Mouse (Mus musculus) liver, postnatal 0 days (tissue): ENCODE measurements around the gene Ubash3a. TPM values are rescaled to one million over a fixed set of nuclear protein-coding genes. Genes with fewer than 3 reads are reported as not detected.
A peak's percentile ranks its signal among the peaks of the same experiment; 100 is the strongest.

Source experiments
- ATAC-seq: fragments of 200-750 bp; cut with Nextera tagmentation; 2 replicates; pipeline ENCODE4 v1.8.0; 2017; ENCODE audit warnings: mild to moderate bottlenecking, moderate library complexity
- DNase-seq: peaks from one replicate; pipeline ENCODE4 v3.0.0-alpha.2; 2016
- H3K27ac ChIP-seq: fragments of 300-500 bp; sonication (generic); 2 replicates; pipeline ENCODE4 v1.5.1; 2014; ENCODE audit warnings: antibody characterized with exemption, moderate library complexity, mild to moderate bottlenecking, low read depth
- H3K27me3 ChIP-seq: fragments of 300-500 bp; sonication (generic); 2 replicates; pipeline ENCODE4 v1.6.1; 2014; ENCODE audit warnings: low read length, control low read depth, mixed read lengths; ENCODE audit not compliant: insufficient read depth
- H3K36me3 ChIP-seq: fragments of 300-500 bp; sonication (generic); replicated peaks from 2 replicates; pipeline ENCODE4 v1.6.1; 2014; ENCODE audit warnings: mild to moderate bottlenecking, control low read depth, low read length, moderate library complexity, mixed read lengths; ENCODE audit not compliant: insufficient read depth
- H3K4me1 ChIP-seq: fragments of 300-500 bp; sonication (generic); 2 replicates; pipeline ENCODE4 v1.6.1; 2014; ENCODE audit warnings: antibody characterized with exemption, mild to moderate bottlenecking, control low read depth; ENCODE audit not compliant: insufficient read depth
- H3K4me2 ChIP-seq: fragments of 300-500 bp; sonication (generic); 2 replicates; pipeline ENCODE4 v1.6.1; 2014; ENCODE audit warnings: low read depth, mild to moderate bottlenecking, low read length, moderate library complexity, mixed read lengths
- H3K4me3 ChIP-seq: fragments of 300-500 bp; sonication (generic); 2 replicates; pipeline ENCODE4 v1.5.1; 2014; ENCODE audit warnings: low read depth, low read length
- H3K9ac ChIP-seq: fragments of 300-500 bp; sonication (generic); replicated peaks from 2 replicates; pipeline ENCODE4 v1.6.1; 2014; ENCODE audit warnings: mild to moderate bottlenecking, moderate library complexity
- H3K9me3 ChIP-seq: fragments of 300-500 bp; sonication (generic); 2 replicates; pipeline ENCODE4 v1.6.1; 2016; ENCODE audit warnings: mild to moderate bottlenecking, control low read depth, low read length, mixed read lengths
- CTCF ChIP-seq: sonication (generic); IDR thresholded peaks from 2 replicates; pipeline ENCODE4 v1.5.1; 2016; ENCODE audit warnings: antibody characterized with exemption, low read depth
- EP300 ChIP-seq: IDR thresholded peaks from 2 replicates; pipeline ENCODE4 v1.6.1; 2016; ENCODE audit warnings: antibody characterized with exemption, low read depth, mild to moderate bottlenecking
- WGBS: fragments of 180-500 bp; shearing (Covaris S2); extraction: QIAGEN DNeasy Blood & Tissue Kit; methylation state at CpG from one replicate; pipeline ENCODE4 v1.1.7; 2014; ENCODE audit not compliant: insufficient replicate concordance; 5-methylcytosine and 5-hydroxymethylcytosine counted together
- polyA plus RNA-seq: library from polyadenylated mRNA; unstranded; fragments of >200 nt; fragmentation: Nextera tagmentation; extraction: Ambion mirVana; gene quantifications from 2 replicates; pipeline ENCODE4 v1.2.1, GENCODE M21; 2015

The Ubash3a gene
- polyA plus RNA-seq, 1 experiment from 2014 or later, result 4.6 TPM

DNA sequence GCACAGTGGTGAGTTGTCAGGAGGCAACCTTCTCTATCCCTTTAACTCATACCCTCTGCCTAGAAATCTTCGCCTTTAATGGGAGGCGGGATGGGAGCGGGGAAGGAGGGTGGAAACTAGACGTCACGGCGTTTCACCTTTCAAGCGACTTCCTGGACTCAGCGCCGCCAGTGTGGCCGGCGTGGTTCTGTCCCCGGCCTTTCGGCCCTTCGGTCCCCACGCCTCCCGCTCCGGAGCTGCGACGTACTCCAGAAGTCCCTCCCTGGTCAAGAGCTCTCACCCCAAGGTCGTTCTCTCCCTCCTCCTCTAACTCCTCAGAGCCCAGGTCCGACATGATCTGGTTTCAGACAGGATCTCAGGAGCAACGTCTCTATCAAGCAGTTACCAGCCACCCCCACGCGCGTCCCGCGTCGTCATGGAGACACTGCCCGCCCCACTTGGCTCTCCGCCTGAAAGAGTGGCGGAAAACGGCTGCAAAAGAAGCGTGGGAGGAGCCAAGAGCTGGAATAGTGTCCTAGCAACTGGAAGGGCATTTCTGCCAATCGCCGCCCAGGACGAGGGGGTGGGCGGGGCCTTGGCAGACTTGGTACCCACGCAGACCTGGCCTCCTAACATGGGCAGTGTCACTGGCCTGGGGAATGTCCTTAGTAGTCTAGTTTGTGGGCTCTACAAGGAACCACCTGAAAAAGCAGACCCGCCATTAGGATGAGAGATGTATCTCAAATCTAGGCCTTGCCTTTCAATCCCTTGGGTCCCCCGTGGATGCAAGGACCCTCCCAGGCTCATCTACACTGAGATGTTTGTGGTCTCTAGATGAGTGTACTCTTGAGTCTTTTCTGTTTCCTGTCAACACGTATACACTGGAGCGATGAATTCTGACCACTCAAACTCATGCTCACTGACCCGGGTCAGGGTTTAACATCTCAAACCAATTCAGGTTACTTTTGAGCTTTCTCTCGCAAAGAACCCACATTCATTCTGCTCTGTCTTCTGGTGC, 69.5 kb downstream of the Ubash3a start, which contains the start of gene Rsph1:
Rsph1 (minus strand) TSS at position 462 of the 997 bp plus-strand sequence.
- H3K4me1 ChIP-seq, result peaks cover 14% of the 10 kb centered on the region
- WGBS, result 12% methylated on average over 44 of the region's 44 CpGs
- no peak within 1 kb of the TSS for H3K27ac ChIP-seq
- H3K9ac ChIP-seq, result peak within 1 kb of the TSS; percentile 21; the same call in 1 of the 2 replicates
- no peaks in the 10 kb centered on the region for H3K9me3 ChIP-seq
- no peak for TF ChIP-seq CTCF
- DNase-seq, result peak; percentile 91
- ATAC-seq, result peak; percentile 93
- no peaks in the 10 kb centered on the region for H3K27me3 ChIP-seq
- no peaks in the 10 kb centered on the region for H3K36me3 ChIP-seq
- peak within 1 kb of the TSS; percentile 83 for H3K4me2 ChIP-seq
- peak within 1 kb of the TSS; percentile 48 for H3K4me3 ChIP-seq

- Histone ChIP-seq H3K9ac (no peak overlapping the region), H3K27me3 (no peaks in the 10 kb centered on the region), H3K27ac (no peak overlapping the region), H3K4me1 (peaks cover 14% of the 10 kb centered on the region), H3K4me2 (no peak overlapping the region), H3K9me3 (no peaks in the 10 kb centered on the region), H3K36me3 (no peaks in the 10 kb centered on the region), H3K4me3 (no peak overlapping the region)
- ATAC-seq, result no peak
- 65% methylated on average over 4 of the region's 4 CpGs for WGBS
- DNase-seq, result no peak
- TF ChIP-seq CTCF, result no peak
Observed at GRCm38 (mm10) chr17:31277931-31278330, 70.3 kb downstream of the Ubash3a start.

- TF ChIP-seq EP300, result no peak
- TF ChIP-seq CTCF, result no peak
Observed at GRCm38 (mm10) chr17:31279541-31279940, 71.9 kb downstream of the Ubash3a start.

DNA sequence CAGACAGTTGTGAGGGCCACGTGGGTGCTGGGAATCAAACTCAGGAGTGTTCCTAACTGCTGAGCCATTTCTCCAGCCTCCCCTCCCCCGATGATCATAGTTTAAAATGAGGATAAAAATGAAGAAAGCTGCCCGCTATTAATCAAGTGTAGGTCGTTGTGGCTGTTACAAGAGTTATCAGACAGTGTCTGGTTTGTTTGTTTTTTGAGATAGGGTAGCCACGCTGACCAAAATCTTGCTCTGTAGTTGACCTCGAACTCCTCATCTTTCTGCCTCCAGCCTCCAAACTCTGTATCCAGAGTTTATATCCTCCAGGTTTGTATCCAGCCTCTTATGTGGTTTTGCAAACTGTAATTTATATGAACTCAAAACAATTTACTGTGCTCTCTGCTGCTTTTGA, 72.6 kb downstream of the Ubash3a start:
- TF ChIP-seq EP300 (no peak), CTCF (no peak)
- Histone ChIP-seq H3K4me2 (no peak overlapping the region), H3K9ac (no peak overlapping the region), H3K36me3 (no peaks in the 10 kb centered on the region), H3K9me3 (no peaks in the 10 kb centered on the region), H3K27me3 (no peaks in the 10 kb centered on the region), H3K27ac (no peak overlapping the region), H3K4me3 (no peak overlapping the region), H3K4me1 (peaks cover 14% of the 10 kb centered on the region)
- 36% methylated on average over 6 of the region's 6 CpGs for WGBS
- ATAC-seq (no peak), DNase-seq (no peak)

More at GRCm38 (mm10) chr17:31279541-31279940, 71.9 kb downstream of the Ubash3a start:
- no peak for ATAC-seq
- H3K4me1 ChIP-seq, result peaks cover 14% of the 10 kb centered on the region
- no peak overlapping the region for H3K4me3 ChIP-seq
- no peak overlapping the region for H3K27ac ChIP-seq
- no peaks in the 10 kb centered on the region for H3K36me3 ChIP-seq
- H3K9me3 ChIP-seq, result no peaks in the 10 kb centered on the region
- 59% methylated on average over 9 of the region's 9 CpGs for WGBS
- H3K27me3 ChIP-seq, result no peaks in the 10 kb centered on the region
- no peak overlapping the region for H3K9ac ChIP-seq
- no peak for DNase-seq
- H3K4me2 ChIP-seq, result no peak overlapping the region

DNA sequence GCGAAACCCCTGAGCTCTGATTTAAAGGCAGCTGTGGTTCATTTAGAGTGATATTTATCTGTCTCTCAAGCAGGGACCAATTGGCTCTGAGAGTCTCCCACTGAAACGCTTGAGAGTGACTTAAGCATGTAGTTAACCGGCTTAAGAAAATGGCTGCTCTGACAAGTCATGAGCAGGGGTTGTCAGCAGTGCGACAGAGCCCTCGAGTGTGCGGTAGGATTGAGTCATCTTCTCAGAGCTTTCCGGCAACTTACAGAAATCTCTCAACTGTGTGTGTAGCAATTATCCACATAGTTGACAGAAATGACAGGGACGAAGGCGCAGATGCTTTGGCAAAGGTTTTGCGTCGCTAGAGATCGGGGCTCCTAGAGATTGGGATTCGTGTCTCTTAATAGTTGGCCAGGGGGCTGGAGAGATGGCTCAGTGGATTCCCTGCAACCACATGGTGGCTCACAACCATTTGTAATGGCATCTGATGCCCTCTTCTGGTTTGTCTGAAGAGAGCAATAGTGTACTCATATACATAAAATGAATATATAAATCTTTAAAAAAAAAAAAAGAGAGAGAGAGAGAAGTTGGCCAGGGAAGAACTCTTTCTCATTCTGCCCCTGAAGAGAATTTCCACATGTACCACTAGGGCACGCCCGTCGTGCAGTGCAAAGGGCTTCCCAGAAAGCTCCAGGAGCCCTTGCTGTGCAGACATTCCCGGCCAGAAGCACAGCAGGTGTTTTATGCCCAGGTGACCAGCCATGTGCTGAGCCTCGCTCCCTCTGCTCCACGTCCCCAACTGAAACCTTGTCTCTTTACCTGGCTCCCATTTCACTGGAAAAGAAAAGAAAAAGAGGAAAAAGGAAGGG, 74.4 kb downstream of the Ubash3a start:
- Histone ChIP-seq H3K4me1 (peaks cover 8% of the 10 kb centered on the region), H3K9ac (no peak overlapping the region), H3K4me2 (peak overlapping the region; percentile 11; the same call in 1 of the 2 replicates), H3K4me3 (no peak overlapping the region), H3K9me3 (no peaks in the 10 kb centered on the region), H3K36me3 (no peaks in the 10 kb centered on the region), H3K27ac (0 out of 2 replicates have a peak overlapping the region, but pooled peaks have one; percentile 22), H3K27me3 (no peaks in the 10 kb centered on the region)
- no peak for DNase-seq
- WGBS, result 47% methylated on average over 19 of the region's 19 CpGs
- no peak for ATAC-seq
- TF ChIP-seq CTCF (peak; percentile 44), EP300 (no peak)

DNA sequence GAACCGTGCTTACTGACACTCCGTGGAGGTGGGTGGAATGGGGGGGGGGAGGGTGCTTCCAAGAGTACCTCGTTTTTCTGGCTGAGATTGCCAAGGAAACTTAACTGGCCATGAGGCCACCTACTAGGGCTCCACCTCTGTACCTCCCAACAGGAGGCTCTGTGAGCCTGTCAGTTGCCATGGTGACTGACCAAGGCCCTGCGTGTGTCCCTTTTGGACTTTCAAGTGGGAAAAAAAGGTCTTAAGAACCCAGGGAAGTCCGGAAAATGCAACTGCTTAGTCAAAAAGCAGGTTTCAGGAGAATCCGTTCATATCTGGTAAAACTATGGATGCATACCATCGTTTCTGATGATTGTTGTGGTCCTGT, 75.0 kb downstream of the Ubash3a start:
- H3K4me3 ChIP-seq, result no peak overlapping the region
- DNase-seq (no peak), ATAC-seq (no peak)
- WGBS, result 47% methylated on average over 7 of the region's 7 CpGs
- H3K4me2 ChIP-seq, result no peak overlapping the region
- no peaks in the 10 kb centered on the region for H3K36me3 ChIP-seq
- no peak overlapping the region for H3K27ac ChIP-seq
- H3K9me3 ChIP-seq, result no peaks in the 10 kb centered on the region
- H3K4me1 ChIP-seq, result peaks cover 3% of the 10 kb centered on the region; the same call in 1 of the 2 replicates
- no peaks in the 10 kb centered on the region for H3K27me3 ChIP-seq
- no peak for TF ChIP-seq EP300
- TF ChIP-seq CTCF, result no peak
- H3K9ac ChIP-seq, result no peak overlapping the region
